Mouse (Mus musculus): ENCODE results near the gene Rnf187. TPM values are rescaled to one million over a fixed set of nuclear protein-coding genes. Genes with fewer than 3 reads are reported as not detected.
"Not testable (repeated sequence)": the region's sequence is repeated elsewhere in the genome, so short reads cannot be mapped to it uniquely, and the experiment has no call there.

Rnf187 gene
- polyA plus RNA-seq, 1 experiment from 2014 or later: 315 TPM

- WGBS: under 1% methylated on average over 49 of the region's 49 CpGs
- no peaks in the 10 kb centered on the region; the same call in 1 of the 2 replicates for H3K4me1 ChIP-seq (ENCODE audit: control insufficient read depth, insufficient read depth, low read length)
- peaks cover 5% of the 10 kb centered on the region; the same call in 1 of the 2 replicates for H3K27me3 ChIP-seq (ENCODE audit: control insufficient read depth, insufficient read depth, low read length)
- ATAC-seq (replicated peaks; ENCODE audit: insufficient number of reproducible peaks, low FRiP score, low TSS enrichment, low read depth): peak; percentile 75
- peak within 1 kb of the TSS; percentile 97 for H3K27ac ChIP-seq (replicated peaks; ENCODE audit: low read depth, low read length)
- peak within 1 kb of the TSS; percentile 82 for H3K4me2 ChIP-seq (ENCODE audit: low read depth, low read length)
- DNase-seq (ENCODE audit: low spot score): peak; percentile 98
- H3K9me3 ChIP-seq (replicated peaks; ENCODE audit: control insufficient read depth, low read length): no peaks in the 10 kb centered on the region
- no peaks in the 10 kb centered on the region for H3K36me3 ChIP-seq (replicated peaks; ENCODE audit: control insufficient read depth, insufficient read depth, low read depth, low read length)
- H3K9ac ChIP-seq (replicated peaks; ENCODE audit: low read length): peak within 1 kb of the TSS; percentile 83
- peak within 1 kb of the TSS; percentile 62 for H3K4me3 ChIP-seq (ENCODE audit: low read depth, low read length)
These were observed 15.9 kb upstream of the Rnf187 start, which contains the start of the genes Hist3h2a and Trim17 for GRCm38 (mm10) chr11:58954420-58955142. TSS of gene Hist3h2a (plus strand) at chr11:58954685. TSS of gene Trim17 (plus strand) at chr11:58954685.

- H3K4me3 ChIP-seq (ENCODE audit: low read depth, low read length): peak overlapping the region; percentile 42
- ATAC-seq (replicated peaks; ENCODE audit: insufficient number of reproducible peaks, low FRiP score, low TSS enrichment, low read depth): peak; percentile 10; the same call in 1 of the 2 replicates
- peak overlapping the region; percentile 78; the same call in 1 of the 2 replicates for H3K27ac ChIP-seq (replicated peaks; ENCODE audit: low read depth, low read length)
- H3K9ac ChIP-seq (replicated peaks; ENCODE audit: low read length): peak overlapping the region; percentile 69
- H3K4me1 ChIP-seq (ENCODE audit: control insufficient read depth, insufficient read depth, low read length); DNase-seq (ENCODE audit: low spot score); H3K27me3 ChIP-seq (ENCODE audit: control insufficient read depth, insufficient read depth, low read length); H3K36me3 ChIP-seq (replicated peaks; ENCODE audit: control insufficient read depth, insufficient read depth, low read depth, low read length); H3K9me3 ChIP-seq (replicated peaks; ENCODE audit: control insufficient read depth, low read length): not testable (repeated sequence)
- WGBS: 0% methylated on average over 14 of the region's 17 CpGs
- H3K4me2 ChIP-seq (ENCODE audit: low read depth, low read length): peak overlapping the region; percentile 82
These were observed 15.4 kb upstream of the Rnf187 start for GRCm38 (mm10) chr11:58954170-58954419.

- Histone ChIP-seq H3K4me1 (ENCODE audit: control insufficient read depth, insufficient read depth, low read length) (no peaks in the 10 kb centered on the region), H3K27me3 (ENCODE audit: control insufficient read depth, insufficient read depth, low read length) (peaks cover 5% of the 10 kb centered on the region; the same call in 1 of the 2 replicates), H3K4me3 (ENCODE audit: low read depth, low read length) (peak overlapping the region; percentile 42), H3K9ac (replicated peaks; ENCODE audit: low read length) (peak overlapping the region; percentile 69), H3K9me3 (replicated peaks; ENCODE audit: control insufficient read depth, low read length) (no peaks in the 10 kb centered on the region), H3K27ac (replicated peaks; ENCODE audit: low read depth, low read length) (peak overlapping the region; percentile 78), H3K4me2 (ENCODE audit: low read depth, low read length) (peak overlapping the region; percentile 82), H3K36me3 (replicated peaks; ENCODE audit: control insufficient read depth, insufficient read depth, low read depth, low read length) (no peaks in the 10 kb centered on the region)
- 1% methylated on average over 33 of the region's 33 CpGs for WGBS
- DNase-seq (ENCODE audit: low spot score) (peak; percentile 64), ATAC-seq (replicated peaks; ENCODE audit: insufficient number of reproducible peaks, low FRiP score, low TSS enrichment, low read depth) (peak; percentile 6; the same call in 1 of the 2 replicates)
These were observed 14.8 kb upstream of the Rnf187 start for GRCm38 (mm10) chr11:58953351-58954169.

GRCm38 (mm10) chr11:58951210-58951609 lies 12.5 kb upstream of the Rnf187 start:
- no peak overlapping the region for H3K4me3 ChIP-seq (ENCODE audit: low read depth, low read length)
- no peaks in the 10 kb centered on the region for H3K4me1 ChIP-seq (ENCODE audit: control insufficient read depth, insufficient read depth, low read length)
- H3K4me2 ChIP-seq (ENCODE audit: low read depth, low read length): no peak overlapping the region
- no peak overlapping the region for H3K27ac ChIP-seq (replicated peaks; ENCODE audit: low read depth, low read length)
- ATAC-seq (replicated peaks; ENCODE audit: insufficient number of reproducible peaks, low FRiP score, low TSS enrichment, low read depth): no peak
- WGBS: 70% methylated on average over 5 of the region's 5 CpGs
- no peak for DNase-seq (ENCODE audit: low spot score)
- peaks cover 5% of the 10 kb centered on the region; the same call in 1 of the 2 replicates for H3K27me3 ChIP-seq (ENCODE audit: control insufficient read depth, insufficient read depth, low read length)
- no peaks in the 10 kb centered on the region for H3K9me3 ChIP-seq (replicated peaks; ENCODE audit: control insufficient read depth, low read length)
- H3K9ac ChIP-seq (replicated peaks; ENCODE audit: low read length): no peak overlapping the region
- no peaks in the 10 kb centered on the region for H3K36me3 ChIP-seq (replicated peaks; ENCODE audit: control insufficient read depth, insufficient read depth, low read depth, low read length)

GRCm38 (mm10) chr11:58949480-58950431 lies 11.0 kb upstream of the Rnf187 start:
- Histone ChIP-seq H3K4me2 (ENCODE audit: low read depth, low read length) (peak overlapping the region; percentile 66), H3K36me3 (replicated peaks; ENCODE audit: control insufficient read depth, insufficient read depth, low read depth, low read length) (no peaks in the 10 kb centered on the region), H3K27ac (replicated peaks; ENCODE audit: low read depth, low read length) (peak overlapping the region; percentile 91), H3K4me3 (ENCODE audit: low read depth, low read length) (peak overlapping the region; percentile 41), H3K9me3 (replicated peaks; ENCODE audit: control insufficient read depth, low read length) (no peaks in the 10 kb centered on the region), H3K27me3 (ENCODE audit: control insufficient read depth, insufficient read depth, low read length) (peaks cover 5% of the 10 kb centered on the region; the same call in 1 of the 2 replicates), H3K4me1 (ENCODE audit: control insufficient read depth, insufficient read depth, low read length) (no peaks in the 10 kb centered on the region), H3K9ac (replicated peaks; ENCODE audit: low read length) (peak overlapping the region; percentile 75)
- DNase-seq (ENCODE audit: low spot score) (peak; percentile 77), ATAC-seq (replicated peaks; ENCODE audit: insufficient number of reproducible peaks, low FRiP score, low TSS enrichment, low read depth) (0 out of 2 replicates have a peak, but pooled peaks have one; percentile 24)
- WGBS: 6% methylated on average over 20 of the region's 20 CpGs

GRCm38 (mm10) chr11:58948542-58949479 lies 10.1 kb upstream of the Rnf187 start, which contains the start of gene Hist3h2ba:
TSS of gene Hist3h2ba (plus strand) at chr11:58948920.
- no peaks in the 10 kb centered on the region for H3K9me3 ChIP-seq (replicated peaks; ENCODE audit: control insufficient read depth, low read length)
- WGBS: under 1% methylated on average over 46 of the region's 48 CpGs
- peaks cover 5% of the 10 kb centered on the region; the same call in 1 of the 2 replicates for H3K27me3 ChIP-seq (ENCODE audit: control insufficient read depth, insufficient read depth, low read length)
- no peaks in the 10 kb centered on the region for H3K36me3 ChIP-seq (replicated peaks; ENCODE audit: control insufficient read depth, insufficient read depth, low read depth, low read length)
- peak within 1 kb of the TSS; percentile 66 for H3K4me2 ChIP-seq (ENCODE audit: low read depth, low read length)
- H3K9ac ChIP-seq (replicated peaks; ENCODE audit: low read length): peak within 1 kb of the TSS; percentile 75
- H3K27ac ChIP-seq (replicated peaks; ENCODE audit: low read depth, low read length): peak within 1 kb of the TSS; percentile 91
- no peaks in the 10 kb centered on the region for H3K4me1 ChIP-seq (ENCODE audit: control insufficient read depth, insufficient read depth, low read length)
- peak; percentile 86 for ATAC-seq (replicated peaks; ENCODE audit: insufficient number of reproducible peaks, low FRiP score, low TSS enrichment, low read depth)
- peak within 1 kb of the TSS; percentile 41 for H3K4me3 ChIP-seq (ENCODE audit: low read depth, low read length)
- peak; percentile 88 for DNase-seq (ENCODE audit: low spot score)
